Mouse (Mus musculus) liver, embryonic 14.5 days (tissue): ENCODE data around the gene Gck.

Source experiments
- CTCF ChIP-seq: IDR thresholded peaks from 2 replicates; pipeline ENCODE4 v1.5.1; 2016; ENCODE audit warnings: antibody characterized with exemption, low read depth, control low read depth
- EP300 ChIP-seq: IDR thresholded peaks from 2 replicates; pipeline ENCODE4 v1.6.1; 2016; ENCODE audit warnings: antibody characterized with exemption, low read depth

DNA sequence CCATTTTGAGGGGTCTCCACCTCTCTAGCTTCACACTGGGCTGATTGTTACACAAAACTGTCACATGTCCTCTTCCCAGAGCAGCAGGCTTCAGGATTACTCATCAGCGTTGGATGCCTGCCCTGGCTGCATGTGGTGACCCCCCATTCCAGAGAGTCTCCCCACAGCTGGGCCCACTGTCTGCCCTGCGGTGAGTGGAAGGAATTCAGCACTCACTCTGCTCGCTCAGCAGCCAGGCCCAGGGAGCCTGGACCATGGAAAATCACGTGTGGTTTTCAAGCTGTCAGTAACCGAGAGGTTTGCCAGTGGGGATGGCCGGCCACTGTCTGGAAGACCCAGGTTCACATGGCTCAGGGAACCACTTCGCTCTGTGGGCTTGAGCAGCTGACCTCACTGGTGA, 94.0 kb downstream of the Gck start:
- no peak for TF ChIP-seq CTCF
- TF ChIP-seq EP300 = no peak
